Mouse (Mus musculus): Measurements from ENCODE around the gene Pin1. TPM values are rescaled to one million over a fixed set of nuclear protein-coding genes. Genes with fewer than 3 reads are reported as not detected.
"Not testable (repeated sequence)": the region's sequence is repeated elsewhere in the genome, so short reads cannot be mapped to it uniquely, and the experiment has no call there.

Pin1 gene
- 51.8 and 54.8 TPM in 2 replicates for polyA plus RNA-seq (2015; fragmentation: Nextera tagmentation; extraction: Ambion mirVana)

DNA sequence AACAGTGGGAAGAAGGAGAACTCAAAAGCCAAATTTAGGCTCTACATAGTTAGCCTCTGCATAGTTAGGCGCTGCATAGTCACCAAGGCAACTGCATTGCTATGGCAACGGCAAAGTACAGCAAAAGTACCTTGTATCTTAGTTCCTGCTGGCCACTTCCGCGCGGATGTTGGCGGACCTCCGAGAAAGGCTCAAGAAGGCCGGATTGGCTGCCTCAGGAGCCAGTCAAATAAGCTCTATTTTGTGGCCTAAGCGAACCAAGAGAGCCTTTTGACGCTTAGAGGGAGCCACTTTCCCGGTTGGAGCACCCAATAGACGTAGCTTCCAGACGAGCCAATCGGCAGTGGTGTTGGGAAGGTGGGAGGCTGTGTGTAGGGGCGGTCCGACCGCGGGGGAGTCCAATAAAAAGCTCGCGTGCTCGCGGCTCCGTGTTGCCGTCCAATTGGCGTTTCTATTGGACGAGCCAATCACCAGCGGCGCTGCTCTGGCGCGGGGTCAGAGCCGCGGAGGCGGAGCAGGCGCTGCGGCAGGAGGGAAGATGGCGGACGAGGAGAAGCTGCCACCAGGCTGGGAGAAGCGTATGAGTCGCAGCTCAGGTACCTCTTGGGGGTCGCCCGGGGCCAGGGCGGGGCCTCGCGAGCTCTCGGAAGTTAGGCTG lies at the start of gene Pin1:
Gene Pin1, plus strand, starts transcription at position 494 of the 658 bp plus-strand sequence.
- Histone ChIP-seq H3K9me3 (no peaks in the 10 kb centered on the region), H3K27me3 (no peaks in the 10 kb centered on the region), H3K4me1 (peaks cover 25% of the 10 kb centered on the region), H3K9ac (peak within 1 kb of the TSS; percentile 76), H3K36me3 (peaks cover 28% of the 10 kb centered on the region), H3K4me3 (peak within 1 kb of the TSS; percentile 64), H3K27ac (no peak within 1 kb of the TSS), H3K4me2 (peak within 1 kb of the TSS; percentile 74)
- peak; percentile 99 for ATAC-seq (ENCODE audit: borderline replicate concordance, extremely low read depth, low FRiP score, low TSS enrichment)
- under 1% methylated on average over 45 of the region's 45 CpGs for WGBS

DNA sequence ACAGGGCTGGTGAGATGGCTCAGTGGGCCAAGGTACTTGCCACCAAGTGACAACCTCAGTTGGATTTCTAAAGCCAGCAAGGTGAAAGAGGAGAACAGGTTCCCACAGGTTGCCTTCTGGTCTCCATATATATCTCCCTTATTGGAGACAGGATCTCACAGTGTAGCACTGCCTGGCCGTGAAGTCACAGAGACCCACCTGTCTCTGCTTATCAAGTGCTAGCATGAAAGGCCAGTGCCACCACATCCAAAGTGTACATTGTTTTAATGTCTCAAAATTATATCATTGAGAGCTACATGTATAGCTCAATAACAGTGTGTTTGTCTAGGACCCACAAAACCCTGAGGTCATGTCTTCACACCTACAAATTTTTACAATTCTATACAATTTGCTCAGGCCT lies 45.6 kb upstream of the Pin1 start:
- no peaks in the 10 kb centered on the region for H3K9me3 ChIP-seq
- peak overlapping the region; percentile 73; the same call in 1 of the 2 replicates for H3K4me2 ChIP-seq
- ATAC-seq (ENCODE audit: borderline replicate concordance, extremely low read depth, low FRiP score, low TSS enrichment), result no peak
- H3K9ac ChIP-seq, result no peak overlapping the region
- H3K27me3 ChIP-seq, result no peaks in the 10 kb centered on the region
- H3K4me1 ChIP-seq, result peaks cover 5% of the 10 kb centered on the region; the same call in 1 of the 2 replicates
- 96% methylated on average over 1 of the region's 1 CpGs for WGBS
- H3K36me3 ChIP-seq, result peaks cover 9% of the 10 kb centered on the region
- H3K27ac ChIP-seq, result no peak overlapping the region
- no peak overlapping the region; the same call in 1 of the 2 replicates for H3K4me3 ChIP-seq

DNA sequence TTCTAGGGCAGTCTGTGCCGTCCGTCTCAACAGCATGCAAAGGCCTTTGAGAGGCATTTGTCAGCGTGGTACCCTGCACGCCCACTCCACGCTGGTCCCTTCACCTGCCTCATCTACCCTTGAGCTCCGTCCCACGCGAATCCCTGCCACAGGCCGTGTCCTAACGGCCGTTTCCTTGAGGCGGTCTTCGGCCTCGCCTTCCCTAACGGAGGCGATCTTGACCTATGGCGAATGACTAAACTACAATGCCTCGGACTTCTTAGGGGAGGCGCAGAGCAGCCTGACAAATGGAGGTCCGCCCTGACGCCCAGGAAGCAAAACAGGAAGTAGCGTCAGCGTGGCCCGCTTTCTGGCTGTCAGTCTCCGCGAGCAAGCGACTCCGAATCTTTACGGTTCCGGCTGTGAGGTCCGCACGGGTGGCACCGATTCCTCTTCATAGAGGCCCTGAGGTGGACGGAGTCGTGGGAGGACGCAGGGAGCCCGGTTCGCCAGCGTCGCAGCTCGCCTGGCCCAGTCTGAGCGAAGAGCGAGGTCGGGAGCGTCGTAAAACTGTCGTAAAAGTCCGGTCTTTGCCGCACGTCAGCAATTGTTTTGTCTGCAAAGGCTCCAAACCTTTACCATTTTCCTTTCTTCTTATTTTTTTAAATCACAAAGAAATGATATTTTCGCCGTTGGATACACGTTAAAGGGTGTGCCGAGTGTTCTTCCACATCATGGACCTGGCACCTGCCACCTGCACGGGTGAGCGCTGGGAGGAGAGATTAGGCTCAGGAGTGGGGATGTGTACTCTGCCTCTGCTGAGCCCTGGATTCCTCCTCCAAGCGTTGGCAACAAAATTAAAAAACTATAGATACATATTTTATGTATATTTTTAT lies 44.6 kb upstream of the Pin1 start:
- Histone ChIP-seq H3K9ac (peak overlapping the region; percentile 90), H3K27me3 (no peaks in the 10 kb centered on the region), H3K36me3 (peaks cover 9% of the 10 kb centered on the region), H3K4me3 (peak overlapping the region; percentile 86), H3K9me3 (no peaks in the 10 kb centered on the region), H3K4me2 (peak overlapping the region; percentile 73), H3K4me1 (peaks cover 5% of the 10 kb centered on the region; the same call in 1 of the 2 replicates), H3K27ac (peak overlapping the region; percentile 98)
- ATAC-seq (ENCODE audit: borderline replicate concordance, extremely low read depth, low FRiP score, low TSS enrichment), result peak; percentile 90
- under 1% methylated on average over 57 of the region's 57 CpGs for WGBS

DNA sequence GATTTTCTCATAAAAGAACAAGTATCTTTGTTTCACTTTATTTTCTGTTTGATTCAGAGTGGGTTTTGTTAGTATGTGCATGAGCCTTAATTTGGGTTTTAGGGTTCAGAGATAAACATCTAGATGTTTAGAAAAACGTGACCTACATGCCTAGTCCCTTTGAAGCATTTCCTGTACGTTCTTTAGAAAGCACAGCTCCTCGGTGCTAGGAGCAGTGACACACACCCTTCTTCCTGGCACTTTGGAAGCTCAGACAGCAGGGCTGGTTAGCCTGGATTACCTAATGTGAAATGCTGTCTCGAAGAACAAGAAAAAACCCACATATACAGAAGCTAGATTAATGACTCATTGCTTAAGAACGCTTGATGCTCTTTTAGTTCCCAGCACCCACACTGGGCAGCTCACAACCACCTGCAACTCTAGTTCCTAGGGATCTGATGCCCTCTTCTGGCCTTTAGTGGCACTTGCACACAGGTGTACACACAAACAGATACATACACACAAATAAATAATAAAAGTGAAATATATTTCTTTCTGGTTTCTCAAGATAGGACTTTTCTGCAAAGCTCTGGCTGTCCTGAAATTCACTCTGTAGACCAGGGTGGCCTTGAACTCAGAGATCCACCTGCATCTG lies 41.9 kb upstream of the Pin1 start:
- H3K4me1 ChIP-seq, result peaks cover 5% of the 10 kb centered on the region; the same call in 1 of the 2 replicates
- H3K9ac ChIP-seq, result no peak overlapping the region
- no peaks in the 10 kb centered on the region for H3K27me3 ChIP-seq
- no peak overlapping the region for H3K27ac ChIP-seq
- no peak overlapping the region for H3K4me2 ChIP-seq
- no peak overlapping the region for H3K4me3 ChIP-seq
- WGBS, result 87% methylated on average over 5 of the region's 5 CpGs
- H3K9me3 ChIP-seq, result no peaks in the 10 kb centered on the region
- no peak for ATAC-seq (ENCODE audit: borderline replicate concordance, extremely low read depth, low FRiP score, low TSS enrichment)
- peaks cover 9% of the 10 kb centered on the region for H3K36me3 ChIP-seq

DNA sequence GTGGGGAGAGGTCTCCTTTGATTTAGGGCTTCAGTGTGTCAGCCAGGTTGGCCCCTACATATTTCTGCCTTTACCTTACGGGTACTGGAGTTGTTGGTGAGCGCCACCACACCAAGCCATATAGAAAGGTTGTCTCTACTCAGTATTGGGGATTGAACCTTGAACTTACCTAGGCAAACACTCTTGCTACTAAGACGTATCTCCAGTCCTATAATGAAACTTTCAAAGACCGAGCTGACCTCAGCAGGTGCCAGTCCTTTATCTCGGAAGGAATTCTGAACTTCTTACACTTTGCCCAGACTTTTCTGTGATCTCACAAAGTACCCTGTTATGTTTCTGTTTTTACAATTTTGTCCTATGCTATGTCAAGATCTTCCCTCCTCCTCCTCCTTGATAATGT lies 39.9 kb upstream of the Pin1 start:
- H3K9me3 ChIP-seq, result no peaks in the 10 kb centered on the region
- no peaks in the 10 kb centered on the region for H3K27me3 ChIP-seq
- no peak overlapping the region for H3K4me3 ChIP-seq
- WGBS, result 79% methylated on average over 5 of the region's 5 CpGs
- H3K9ac ChIP-seq, result no peak overlapping the region
- ATAC-seq (ENCODE audit: borderline replicate concordance, extremely low read depth, low FRiP score, low TSS enrichment), result no peak
- H3K4me1 ChIP-seq, result no peaks in the 10 kb centered on the region
- H3K4me2 ChIP-seq, result no peak overlapping the region
- peaks cover 9% of the 10 kb centered on the region for H3K36me3 ChIP-seq
- H3K27ac ChIP-seq, result no peak overlapping the region

DNA sequence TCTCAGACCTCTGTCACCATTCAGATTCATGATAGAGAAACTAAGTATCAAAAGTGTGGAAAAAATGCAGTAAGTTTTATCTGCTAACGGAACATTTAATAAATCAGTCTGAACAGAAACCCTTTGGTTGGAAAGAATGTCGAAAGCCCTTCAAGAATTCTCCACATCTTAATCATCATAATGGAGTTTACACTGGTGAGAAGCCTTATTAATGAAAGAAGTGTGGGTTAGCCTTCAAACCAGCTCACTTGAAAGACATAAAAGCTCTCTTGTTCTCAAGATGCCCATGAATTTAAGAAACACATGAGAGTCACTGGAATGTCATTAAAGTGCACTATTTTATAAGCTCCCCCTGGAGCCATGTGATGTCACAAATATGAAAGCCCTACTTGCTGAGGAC lies 35.2 kb upstream of the Pin1 start:
- H3K9ac ChIP-seq, result no peak overlapping the region
- 68% methylated on average over 2 of the region's 2 CpGs for WGBS
- ATAC-seq (ENCODE audit: borderline replicate concordance, extremely low read depth, low FRiP score, low TSS enrichment), result no peak; the same call in 1 of the 2 replicates
- H3K4me3 ChIP-seq, result no peak overlapping the region
- H3K27me3 ChIP-seq, result no peaks in the 10 kb centered on the region
- no peak overlapping the region for H3K4me2 ChIP-seq
- no peaks in the 10 kb centered on the region for H3K4me1 ChIP-seq
- H3K9me3 ChIP-seq, result no peaks in the 10 kb centered on the region
- no peaks in the 10 kb centered on the region for H3K36me3 ChIP-seq
- H3K27ac ChIP-seq, result peak overlapping the region; percentile 37; the same call in 1 of the 2 replicates

DNA sequence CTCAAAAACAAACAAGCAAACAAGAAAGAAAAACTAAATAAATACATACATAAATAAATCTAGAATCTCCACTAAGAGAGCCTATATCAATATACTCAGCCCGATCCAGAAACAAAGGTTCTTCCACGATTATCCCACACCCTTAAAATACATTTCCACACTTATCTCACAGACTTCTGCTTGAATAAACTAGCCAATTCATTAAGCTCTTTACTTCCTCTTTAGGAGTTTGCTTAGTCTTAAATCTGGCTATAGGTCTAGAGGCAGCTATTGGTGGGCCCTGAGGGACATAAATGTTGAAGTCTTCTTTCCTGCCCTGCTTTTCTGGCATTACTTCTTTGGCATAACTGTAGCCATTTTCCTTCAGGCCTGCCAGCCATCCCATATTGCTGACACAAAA lies 20.6 kb upstream of the Pin1 start:
- WGBS, result 89% methylated on average over 2 of the region's 2 CpGs
- Histone ChIP-seq H3K36me3 (no peaks in the 10 kb centered on the region), H3K27me3 (no peaks in the 10 kb centered on the region), H3K9ac (no peak overlapping the region), H3K9me3 (no peaks in the 10 kb centered on the region), H3K4me3 (no peak overlapping the region), H3K4me2 (no peak overlapping the region), H3K4me1 (no peaks in the 10 kb centered on the region), H3K27ac (no peak overlapping the region)
- no peak for ATAC-seq (ENCODE audit: borderline replicate concordance, extremely low read depth, low FRiP score, low TSS enrichment)

DNA sequence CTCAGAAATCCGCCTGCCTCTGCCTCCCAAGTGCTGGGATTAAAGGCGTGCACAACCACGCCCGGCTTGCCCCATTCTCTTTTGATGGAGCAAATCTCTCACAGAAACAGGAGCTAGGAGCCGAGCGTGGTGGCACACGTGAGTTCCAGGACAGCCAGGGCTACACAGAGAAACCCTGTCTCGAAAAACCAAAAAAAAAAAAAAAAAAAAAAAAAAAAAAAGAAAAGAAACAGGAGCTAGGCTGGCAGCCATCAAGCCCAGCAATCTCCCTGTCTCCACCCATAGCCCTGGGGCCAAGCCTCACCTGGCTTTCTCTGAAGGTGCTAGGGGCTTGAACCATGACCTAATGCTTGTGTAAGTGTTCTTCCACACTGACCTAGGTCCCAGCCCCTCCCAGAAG lies 16.2 kb upstream of the Pin1 start:
- ATAC-seq (ENCODE audit: borderline replicate concordance, extremely low read depth, low FRiP score, low TSS enrichment); H3K9me3 ChIP-seq: not testable (repeated sequence)

DNA sequence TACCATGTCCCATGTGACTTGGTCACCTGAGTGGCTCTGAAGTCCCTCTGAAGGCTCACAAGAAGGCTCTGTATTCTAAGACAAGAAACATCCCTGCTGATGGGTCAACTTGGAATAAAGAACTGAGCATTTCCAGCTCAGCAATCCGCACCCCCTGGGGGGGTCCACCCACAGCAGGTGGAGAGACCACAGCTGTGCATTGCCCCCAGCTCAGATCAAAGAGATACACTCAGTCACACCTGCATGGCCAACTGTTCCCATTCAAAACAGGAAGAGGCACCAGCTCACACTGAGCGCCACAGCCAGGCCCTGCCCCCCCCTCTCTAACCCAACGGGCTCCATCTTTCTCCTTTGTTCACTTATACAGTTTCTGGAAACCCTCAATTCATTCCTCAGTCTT lies 15.6 kb upstream of the Pin1 start:
- Histone ChIP-seq H3K4me1 (peaks cover 7% of the 10 kb centered on the region), H3K4me2 (no peak overlapping the region), H3K36me3 (peaks cover 17% of the 10 kb centered on the region; the same call in 1 of the 2 replicates), H3K27me3 (no peaks in the 10 kb centered on the region), H3K27ac (no peak overlapping the region), H3K9ac (no peak overlapping the region), H3K9me3 (no peaks in the 10 kb centered on the region), H3K4me3 (no peak overlapping the region)
- WGBS, result 74% methylated on average over 3 of the region's 3 CpGs
- peak; percentile 36; the same call in 1 of the 2 replicates for ATAC-seq (ENCODE audit: borderline replicate concordance, extremely low read depth, low FRiP score, low TSS enrichment)

More for the DNA sequence above, 16.2 kb upstream of the Pin1 start:
- not testable (repeated sequence) for H3K27ac ChIP-seq, H3K4me3 ChIP-seq, H3K9ac ChIP-seq, H3K4me2 ChIP-seq, H3K4me1 ChIP-seq, H3K27me3 ChIP-seq
- H3K36me3 ChIP-seq, result peaks cover 17% of the 10 kb centered on the region; the same call in 1 of the 2 replicates
- WGBS, result 89% methylated on average over 8 of the region's 8 CpGs

DNA sequence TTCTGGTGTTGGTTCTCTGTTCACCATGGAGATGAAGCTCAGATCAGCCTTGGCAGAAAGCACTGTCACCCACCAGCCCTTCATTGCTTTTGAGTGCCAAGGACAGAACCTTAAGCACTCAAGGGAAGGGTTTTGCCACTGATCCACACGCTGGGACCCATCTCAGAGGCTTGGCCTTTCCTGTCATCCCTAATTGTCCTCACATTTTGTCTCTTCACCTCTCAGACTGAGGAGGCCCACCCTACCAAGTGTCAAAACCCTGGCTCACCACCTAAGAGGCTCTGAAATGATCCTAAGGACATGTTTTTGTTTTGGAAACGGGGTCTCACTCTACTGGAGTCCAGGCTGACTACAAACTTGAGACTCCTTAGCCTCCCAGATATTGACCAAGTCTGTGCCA lies 15.1 kb upstream of the Pin1 start:
- ATAC-seq (ENCODE audit: borderline replicate concordance, extremely low read depth, low FRiP score, low TSS enrichment), result no peak
- no peaks in the 10 kb centered on the region for H3K9me3 ChIP-seq
- no peak overlapping the region for H3K4me3 ChIP-seq
- no peaks in the 10 kb centered on the region for H3K27me3 ChIP-seq
- H3K9ac ChIP-seq, result no peak overlapping the region
- no peak overlapping the region for H3K27ac ChIP-seq
- H3K4me1 ChIP-seq, result peaks cover 13% of the 10 kb centered on the region
- 79% methylated on average over 2 of the region's 2 CpGs for WGBS
- peaks cover 17% of the 10 kb centered on the region; the same call in 1 of the 2 replicates for H3K36me3 ChIP-seq
- no peak overlapping the region for H3K4me2 ChIP-seq

DNA sequence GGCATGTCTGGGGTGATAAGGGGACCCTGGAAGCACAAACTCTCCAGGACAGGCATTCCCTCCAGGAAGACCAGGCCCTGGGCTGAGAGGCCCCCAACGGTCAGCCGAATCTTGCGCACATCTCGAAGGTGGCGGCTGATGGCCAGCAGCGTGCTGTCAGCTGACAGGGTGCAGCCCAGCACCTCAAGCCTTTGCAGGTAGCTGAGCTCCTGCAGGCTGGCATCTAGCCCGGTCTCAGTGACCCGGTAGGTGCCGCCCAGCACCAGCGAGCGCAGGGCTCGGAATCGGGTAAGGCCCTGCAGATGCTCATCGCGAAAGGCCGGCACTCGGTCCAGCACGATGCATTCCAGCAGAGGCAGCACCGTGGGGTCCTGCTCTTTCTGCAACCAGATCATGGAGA lies 13.3 kb upstream of the Pin1 start:
- WGBS, result 94% methylated on average over 19 of the region's 19 CpGs
- H3K36me3 ChIP-seq, result peaks cover 17% of the 10 kb centered on the region; the same call in 1 of the 2 replicates
- H3K4me3 ChIP-seq, result no peak overlapping the region
- H3K27me3 ChIP-seq, result no peaks in the 10 kb centered on the region
- H3K4me1 ChIP-seq, result peaks cover 15% of the 10 kb centered on the region
- no peak overlapping the region for H3K4me2 ChIP-seq
- H3K9me3 ChIP-seq, result no peaks in the 10 kb centered on the region
- ATAC-seq (ENCODE audit: borderline replicate concordance, extremely low read depth, low FRiP score, low TSS enrichment), result no peak
- H3K9ac ChIP-seq, result no peak overlapping the region
- no peak overlapping the region for H3K27ac ChIP-seq
